In genomic region chr13:49133125-49133524, GRCm38 (mm10) we compare ENCODE assay signal across 14 mouse cellular contexts. TPM values are rescaled to one million over a fixed set of nuclear protein-coding genes. Genes with fewer than 3 reads are reported as not detected.
DNase-seq lines count a peak whose midpoint lies in the region; ATAC-seq and TF ChIP-seq lines count a peak whose summit lies in the region.
"Had no signal": no experiment of that assay in that cellular context is flagged by ENCODE, and none has a peak within 500 bp of the region (broad histone marks: within the 10 kb centered on the region; RNA-seq: fewer than 3 reads in every experiment).

No protein-coding gene starts in this region.

- no peaks in the 10 kb centered on the region for H3K27me3 ChIP-seq in heart, adult 2 months (ENCODE audit: control insufficient read depth, insufficient read depth, low read length)
- H3K27me3 ChIP-seq in intestine, embryonic 16.5 days (replicated peaks; ENCODE audit: control insufficient read depth, insufficient read depth, low read length), result no peaks in the 10 kb centered on the region
- H3K27me3 ChIP-seq in stomach, embryonic 16.5 days (ENCODE audit: control insufficient read depth, insufficient read depth, low read length), result no peaks in the 10 kb centered on the region
- no peaks in the 10 kb centered on the region for H3K27me3 ChIP-seq in forebrain, embryonic 10.5 days (ENCODE audit: poor library complexity, severe bottlenecking)
- H3K27me3 ChIP-seq: embryonic facial prominence, embryonic 13.5 days; forebrain, embryonic 15.5 days; limb, embryonic 12.5 days had no signal

- no peak for DNase-seq in heart, adult 2 months
- no peak for DNase-seq in heart, adult 8-10 months (ENCODE audit: low spot score)
- DNase-seq in urinary bladder, postnatal 14 days (ENCODE audit: low spot score), result peak; percentile 27
- no peak for DNase-seq in urinary bladder, adult 2 months (ENCODE audit: low spot score)
- DNase-seq in forebrain, embryonic 10.5 days (ENCODE audit: extremely low spot score, low spot score), result no peak
- no peak for DNase-seq in frontal cortex, postnatal 10 days (ENCODE audit: low spot score in 2 of 2)
- DNase-seq: adrenal gland, adult 2 months; lung, adult 2 months had no signal

- no peak for TF ChIP-seq EP300 in heart, adult 2 months (IDR thresholded peaks at IDR 0.05; ENCODE audit: insufficient read depth, low read depth, low read length)

- no peak overlapping the region for H3K4me3 ChIP-seq in heart, adult 2 months
- H3K4me3 ChIP-seq in intestine, embryonic 16.5 days (ENCODE audit: low read length), result no peak overlapping the region
- no peak overlapping the region for H3K4me3 ChIP-seq in stomach, embryonic 16.5 days (replicated peaks; ENCODE audit: low read length)
- no peak overlapping the region for H3K4me3 ChIP-seq in forebrain, embryonic 10.5 days
- H3K4me3 ChIP-seq: embryonic facial prominence, embryonic 13.5 days; forebrain, embryonic 15.5 days; limb, embryonic 12.5 days had no signal

- 50% methylated on average over 4 of the region's 4 CpGs for WGBS in heart, adult 2 months
- WGBS in intestine, embryonic 16.5 days, result 56% methylated on average over 4 of the region's 4 CpGs
- WGBS in stomach, embryonic 16.5 days, result 62% methylated on average over 4 of the region's 4 CpGs
- 83% methylated on average over 4 of the region's 4 CpGs for WGBS in forebrain, embryonic 10.5 days

- TF ChIP-seq CTCF in heart, adult 2 months (IDR thresholded peaks at IDR 0.05), result no peak

- intact Hi-C loops in heart, adult 2 months (cut with DNase I), result no loop called here

- H3K4me2 ChIP-seq in intestine, embryonic 16.5 days (ENCODE audit: low read depth, low read length), result no peak overlapping the region
- H3K4me2 ChIP-seq in stomach, embryonic 16.5 days (ENCODE audit: low read depth, low read length), result no peak overlapping the region
- H3K4me2 ChIP-seq: embryonic facial prominence, embryonic 13.5 days; forebrain, embryonic 15.5 days; limb, embryonic 12.5 days had no signal

- no peak for TF ChIP-seq POLR2A in heart, adult 2 months (IDR thresholded peaks at IDR 0.05; ENCODE audit: insufficient read depth, low read depth, low read length)

- no peaks in the 10 kb centered on the region for H3K9me3 ChIP-seq in intestine, embryonic 16.5 days (ENCODE audit: control insufficient read depth, low read length)
- H3K9me3 ChIP-seq in stomach, embryonic 16.5 days (replicated peaks; ENCODE audit: control insufficient read depth, low read length), result no peaks in the 10 kb centered on the region
- H3K9me3 ChIP-seq in forebrain, embryonic 10.5 days, result no peaks in the 10 kb centered on the region
- H3K9me3 ChIP-seq: embryonic facial prominence, embryonic 13.5 days; forebrain, embryonic 15.5 days; limb, embryonic 12.5 days had no signal

- H3K27ac ChIP-seq in heart, adult 2 months, result peak overlapping the region; percentile 72
- peak overlapping the region; percentile 80 for H3K27ac ChIP-seq in intestine, embryonic 16.5 days (ENCODE audit: low read length)
- peak overlapping the region; percentile 11; the same call in 1 of the 2 replicates for H3K27ac ChIP-seq in stomach, embryonic 16.5 days (ENCODE audit: low read length)
- no peak overlapping the region for H3K27ac ChIP-seq in forebrain, embryonic 10.5 days
- H3K27ac ChIP-seq: embryonic facial prominence, embryonic 13.5 days; limb, embryonic 12.5 days had no signal

- H3K4me1 ChIP-seq in heart, adult 2 months (ENCODE audit: control insufficient read depth, insufficient read depth, low read length), result peaks cover 18% of the 10 kb centered on the region; the same call in 1 of the 2 replicates
- peaks cover 39% of the 10 kb centered on the region for H3K4me1 ChIP-seq in intestine, embryonic 16.5 days (ENCODE audit: control insufficient read depth, insufficient read depth, low read length)
- peaks cover 37% of the 10 kb centered on the region for H3K4me1 ChIP-seq in stomach, embryonic 16.5 days (ENCODE audit: control insufficient read depth, insufficient read depth, low read length)
- peaks cover 49% of the 10 kb centered on the region for H3K4me1 ChIP-seq in forebrain, embryonic 10.5 days

- H3K36me3 ChIP-seq in heart, adult 2 months (ENCODE audit: control insufficient read depth, insufficient read depth, low read length), result no peaks in the 10 kb centered on the region
- H3K36me3 ChIP-seq in intestine, embryonic 16.5 days (ENCODE audit: control insufficient read depth, insufficient read depth, low read length), result no peaks in the 10 kb centered on the region
- no peaks in the 10 kb centered on the region for H3K36me3 ChIP-seq in stomach, embryonic 16.5 days (ENCODE audit: control insufficient read depth, insufficient read depth, low read length)
- H3K36me3 ChIP-seq in forebrain, embryonic 10.5 days (replicated peaks), result peaks cover 7% of the 10 kb centered on the region; the same call in 1 of the 2 replicates
- H3K36me3 ChIP-seq: embryonic facial prominence, embryonic 13.5 days; forebrain, embryonic 15.5 days; limb, embryonic 12.5 days had no signal

- H3K9ac ChIP-seq in heart, adult 2 months (ENCODE audit: low read depth, low read length), result no peak overlapping the region
- 0 out of 2 replicates have a peak overlapping the region, but pooled peaks have one; percentile 7 for H3K9ac ChIP-seq in intestine, embryonic 16.5 days (ENCODE audit: low read depth, low read length)
- no peak overlapping the region for H3K9ac ChIP-seq in stomach, embryonic 16.5 days (ENCODE audit: low read length)
- H3K9ac ChIP-seq: embryonic facial prominence, embryonic 13.5 days; forebrain, embryonic 15.5 days; limb, embryonic 12.5 days had no signal

- no peaks in the 10 kb centered on the region for H3K79me2 ChIP-seq in heart, adult 2 months (replicated peaks; ENCODE audit: control insufficient read depth, insufficient read depth, low read length)

- no peak for ATAC-seq in intestine, embryonic 16.5 days
- ATAC-seq in stomach, embryonic 16.5 days (ENCODE audit: insufficient read depth, low FRiP score), result no peak
- ATAC-seq: forebrain, embryonic 15.5 days had no signal

RNA-seq across cellular contexts. Expression of gene Wnk2, which starts 14.7 kb away (rescaled TPM):
- 10 to 100 TPM; 66.7 to 79.4 TPM for total RNA-seq in heart, adult 2 months (2021)
- 28.7 and 30.9 TPM in 2 replicates for polyA plus RNA-seq in heart, adult 2 months (2012; rRNA removed)
- total RNA-seq in heart, adult 8-10 months (2022), result 10 to 100 TPM; 60.5 to 89.6 (median 75.4) TPM
- polyA plus RNA-seq in urinary bladder, adult 2 months (2012; rRNA removed), result 14.9 and 28.9 TPM in 2 replicates
- 2.9 and 3.5 TPM in 2 replicates for polyA plus RNA-seq in intestine, embryonic 16.5 days (2015; fragmentation: Nextera tagmentation; extraction: Ambion mirVana)
- 3.3 and 3.4 TPM in 2 replicates for polyA plus RNA-seq in stomach, embryonic 16.5 days (2015; fragmentation: Nextera tagmentation; extraction: Ambion mirVana)
- 4.2 and 4.5 TPM in 2 replicates for polyA plus RNA-seq in forebrain, embryonic 10.5 days (2016; fragmentation: Nextera tagmentation; extraction: Ambion mirVana)
- total RNA-seq: megakaryocyte progenitor cell, adult 5-6 weeks had no signal

RNA-seq across cellular contexts. Expression of gene Ninj1, which starts 54.2 kb away (rescaled TPM):
- 100 to 1,000 TPM; 108 to 152 TPM for total RNA-seq in heart, adult 2 months (2021)
- polyA plus RNA-seq in heart, adult 2 months (2012; rRNA removed), result 157 and 220 TPM in 2 replicates
- 100 to 1,000 TPM; 111 to 152 (median 131) TPM for total RNA-seq in heart, adult 8-10 months (2022)
- 115 and 126 TPM in 2 replicates for polyA plus RNA-seq in urinary bladder, adult 2 months (2012; rRNA removed)
- 60.0 and 63.3 TPM in 2 replicates for polyA plus RNA-seq in intestine, embryonic 16.5 days (2015; fragmentation: Nextera tagmentation; extraction: Ambion mirVana)
- 57.8 and 61.0 TPM in 2 replicates for polyA plus RNA-seq in stomach, embryonic 16.5 days (2015; fragmentation: Nextera tagmentation; extraction: Ambion mirVana)
- 22.7 and 24.1 TPM in 2 replicates for polyA plus RNA-seq in forebrain, embryonic 10.5 days (2016; fragmentation: Nextera tagmentation; extraction: Ambion mirVana)
